Mouse (Mus musculus) adrenal gland, postnatal 4 days (tissue): ENCODE results near the gene Gm49380. TPM values are rescaled to one million over a fixed set of nuclear protein-coding genes. Genes with fewer than 3 reads are reported as not detected.

Experiments
- DNase-seq, 2 experiments: peaks; one replicate each; pipeline ENCODE4 v3.0.0; 2021 to 2022; ENCODE audit warnings: low spot score in 2 of 2, mixed read lengths in 2 of 2
- total RNA-seq, 2 experiments: library from RNA; stranded (reverse); gene quantifications; 2 replicates each; pipeline ENCODE4 v1.2.3; 2021

Gene Gm49380
- total RNA-seq, 2 experiments from 2014 or later = 0.11 to 0.51 TPM

DNA sequence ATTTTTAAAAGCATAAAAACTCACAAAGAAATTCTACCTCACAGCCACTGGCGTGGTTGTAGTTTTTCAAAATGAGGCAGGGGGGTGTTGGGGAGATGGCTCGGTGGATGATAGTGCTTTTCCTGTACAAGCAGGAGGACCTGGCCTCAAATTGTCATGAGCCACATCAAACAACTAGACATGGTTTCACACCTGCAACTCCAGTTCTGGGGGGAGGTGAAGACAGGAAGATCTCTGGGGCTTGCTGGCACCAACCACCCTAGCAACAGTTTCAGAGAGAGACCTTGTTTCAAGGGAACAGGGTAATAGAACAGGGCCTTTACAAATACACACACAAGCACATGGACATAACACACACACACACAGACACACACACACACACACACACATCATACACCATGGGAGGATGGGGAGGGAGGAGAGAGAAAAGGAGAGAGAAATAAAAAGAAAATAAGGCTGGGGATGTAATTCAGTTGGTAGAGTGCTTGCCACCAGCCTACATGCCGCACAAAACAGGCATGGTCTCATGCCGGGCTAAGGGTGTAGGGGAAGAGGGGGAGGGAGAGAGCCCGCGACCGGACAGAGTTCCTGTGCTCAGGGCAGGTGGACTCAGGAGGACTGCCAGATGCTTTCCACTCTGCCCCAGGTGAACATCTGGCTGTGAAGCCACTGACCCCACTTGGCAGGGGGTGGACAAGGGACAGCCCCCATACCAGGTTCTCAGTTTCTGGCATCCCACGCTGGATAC is 91.0 kb downstream of the Gm49380 start:
- no peak for DNase-seq

DNA sequence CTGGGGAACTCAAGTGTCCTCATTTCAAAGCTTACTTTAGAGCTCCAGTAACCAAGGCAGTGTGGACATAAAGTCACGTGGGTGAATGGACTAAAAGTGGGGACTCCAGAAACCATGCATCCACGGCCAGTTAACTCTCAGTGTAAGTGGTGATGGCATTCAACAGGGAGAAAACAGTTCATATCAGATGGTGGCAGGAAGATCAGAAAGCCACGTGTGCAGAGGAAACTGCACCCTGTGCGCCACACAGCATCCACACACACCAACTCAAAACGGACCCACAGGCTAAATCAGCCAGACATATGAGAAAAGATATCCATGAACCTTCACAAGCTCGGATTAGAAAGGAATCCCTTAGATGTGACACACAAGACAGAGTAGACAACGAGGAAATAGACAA is 93.3 kb downstream of the Gm49380 start:
- DNase-seq = no peak

DNA sequence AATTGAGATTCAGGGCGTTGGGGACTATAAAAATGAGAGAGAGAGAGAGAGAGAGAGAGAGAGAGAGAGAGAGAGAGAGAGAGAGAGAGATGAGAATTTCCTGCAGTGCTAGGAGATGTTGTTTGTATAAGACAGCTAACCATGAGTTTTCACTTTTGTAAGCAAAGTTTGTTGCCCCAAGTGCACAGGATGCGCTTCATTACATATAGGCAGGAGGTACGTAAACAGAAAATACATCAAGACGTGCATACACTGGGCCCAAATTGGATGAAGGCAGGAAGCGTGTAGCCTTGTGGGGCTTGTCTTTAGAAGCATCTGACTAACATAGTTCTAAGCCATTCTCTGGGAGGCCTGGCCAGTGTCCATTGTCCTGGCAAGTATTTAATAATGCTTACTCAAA is 95.5 kb downstream of the Gm49380 start:
- DNase-seq = no peak

Other genes starting within 250 kb of the Gm49380 start
- gene Thy1, start 70.1 kb downstream of the Gm49380 start, total RNA-seq = 10 to 100 TPM; 44.1 to 46.3 TPM
- gene Usp2, start 46.5 kb downstream of the Gm49380 start, total RNA-seq = 10 to 100 TPM; 21.8 to 24.7 TPM
- under 1 TPM in 1 of 2 experiments, not detected in 1; 0.17 TPM for gene Mfrp, start 11.8 kb downstream of the Gm49380 start, total RNA-seq
- 10 to 100 TPM in 1 of 2 experiments, 1 to 10 TPM in 1; 9.7 to 17.4 TPM for gene C1qtnf5, start 6.3 kb downstream of the Gm49380 start, total RNA-seq
- gene Rnf26, start within 50 bp of the Gm49380 start, total RNA-seq = 10 to 100 TPM; 42.5 to 45.8 TPM
- 10 to 100 TPM; 92.8 to 97.0 TPM for gene Mcam, start 21.0 kb upstream of the Gm49380 start, total RNA-seq
- 10 to 100 TPM; 34.9 to 41.3 TPM for gene Cbl, start 120.5 kb upstream of the Gm49380 start, total RNA-seq
- 1 to 10 TPM; 3.4 to 4.6 TPM for gene Ccdc153, start 127.2 kb upstream of the Gm49380 start, total RNA-seq
- 1 to 10 TPM in 1 of 2 experiments, under 1 TPM in 1; 0.82 to 2.9 TPM for gene Pdzd3, start 138.0 kb upstream of the Gm49380 start, total RNA-seq
- gene Nlrx1, start 155.1 kb upstream of the Gm49380 start, total RNA-seq = 10 to 100 TPM; 31.8 to 35.5 TPM
- gene Abcg4, start 175.1 kb upstream of the Gm49380 start, total RNA-seq = 10 to 100 TPM; 38.1 to 57.0 TPM
- 10 to 100 TPM; 33.4 to 34.5 TPM for gene Hinfp, start 192.2 kb upstream of the Gm49380 start, total RNA-seq
- 10 to 100 TPM; 28.9 to 31.8 TPM for gene C2cd2l, start 206.8 kb upstream of the Gm49380 start, total RNA-seq
- 10 to 100 TPM; 32.3 to 36.2 TPM for gene Dpagt1, start 212.5 kb upstream of the Gm49380 start, total RNA-seq
- 100 to 1,000 TPM; 146 to 165 TPM for gene H2afx, start 221.2 kb upstream of the Gm49380 start, total RNA-seq
- 100 to 1,000 TPM; 118 to 136 TPM for gene Hmbs, start 230.7 kb upstream of the Gm49380 start, total RNA-seq
- gene Vps11, start 248.2 kb upstream of the Gm49380 start, total RNA-seq = 10 to 100 TPM; 65.2 to 73.1 TPM